Mouse (Mus musculus) olfactory bulb, adult 2 months (tissue): Measurements from ENCODE around the gene Kmt5b.

Experiments
- CTCF ChIP-seq: fragments of 200-500 bp; IDR thresholded peaks from 2 replicates; pipeline ENCODE4 v1.5.1; 2012; ENCODE audit warnings: low read depth, mild to moderate bottlenecking, low read length, moderate library complexity; ENCODE audit not compliant: insufficient read depth
- POLR2A ChIP-seq: fragments of 200-500 bp; IDR thresholded peaks from 2 replicates; pipeline ENCODE4 v1.6.1; 2012; ENCODE audit warnings: mild to moderate bottlenecking, low read depth, low read length, moderate library complexity; ENCODE audit not compliant: insufficient read depth

- TF ChIP-seq CTCF (no peak), POLR2A (no peak)
These were observed 22.9 kb downstream of the Kmt5b start for GRCm38 (mm10) chr19:3790077-3790476.
